Mouse (Mus musculus) hindbrain, embryonic 13.5 days (tissue): ENCODE results near the gene Pax6. TPM values are rescaled to one million over a fixed set of nuclear protein-coding genes. Genes with fewer than 3 reads are reported as not detected.

ENCODE experiments used
- ATAC-seq: fragments of 200-750 bp; cut with Nextera tagmentation; 2 replicates; pipeline ENCODE4 v1.8.0; 2017; ENCODE audit warnings: moderate TSS enrichment; ENCODE audit not compliant: low FRiP score
- H3K27ac ChIP-seq: fragments of 300-500 bp; sonication (generic); 2 replicates; pipeline ENCODE4 v1.5.1; 2015; ENCODE audit warnings: inconsistent platforms, mild to moderate bottlenecking, moderate library complexity
- H3K27me3 ChIP-seq: fragments of 300-500 bp; sonication (generic); 2 replicates; pipeline ENCODE4 v1.6.1; 2015; ENCODE audit warnings: mild to moderate bottlenecking, inconsistent platforms
- H3K36me3 ChIP-seq: fragments of 300-500 bp; sonication (generic); 2 replicates; pipeline ENCODE4 v1.6.1; 2015; ENCODE audit warnings: mild to moderate bottlenecking, inconsistent platforms
- H3K4me1 ChIP-seq: fragments of 300-500 bp; sonication (generic); replicated peaks from 2 replicates; pipeline ENCODE4 v1.6.1; 2015; ENCODE audit warnings: inconsistent platforms
- H3K4me2 ChIP-seq: fragments of 300-500 bp; sonication (generic); 2 replicates; pipeline ENCODE4 v1.6.1; 2015; ENCODE audit warnings: inconsistent platforms, mild to moderate bottlenecking, moderate library complexity
- H3K4me3 ChIP-seq: fragments of 300-500 bp; sonication (generic); 2 replicates; pipeline ENCODE4 v1.5.1; 2015; ENCODE audit warnings: mild to moderate bottlenecking, inconsistent platforms
- H3K9ac ChIP-seq: fragments of 300-500 bp; sonication (generic); 2 replicates; pipeline ENCODE4 v1.6.1; 2015; ENCODE audit warnings: mild to moderate bottlenecking, inconsistent platforms
- H3K9me3 ChIP-seq: fragments of 300-500 bp; sonication (generic); 2 replicates; pipeline ENCODE4 v1.6.1; 2016; ENCODE audit warnings: inconsistent platforms
- WGBS: fragments of 180-500 bp; shearing (Covaris S2); methylation state at CpG from one replicate; pipeline ENCODE4 v1.1.7; 2015; 5-methylcytosine and 5-hydroxymethylcytosine counted together
- polyA plus RNA-seq: library from polyadenylated mRNA; unstranded; fragments of >200 nt; fragmentation: Nextera tagmentation; extraction: Ambion mirVana; gene quantifications from 2 replicates; pipeline ENCODE4 v1.2.1, GENCODE M21; 2015

Pax6 gene
- polyA plus RNA-seq, 1 experiment from 2014 or later: 29.8 TPM

GRCm38 (mm10) chr2:105673631-105674060 is 4.9 kb downstream of the Pax6 start:
- H3K9me3 ChIP-seq: no peaks in the 10 kb centered on the region
- no peak for ATAC-seq
- 4% methylated on average over 10 of the region's 10 CpGs for WGBS
- H3K9ac ChIP-seq: peak overlapping the region; percentile 51; the same call in 1 of the 2 replicates
- peak overlapping the region; percentile 51 for H3K4me3 ChIP-seq
- no peaks in the 10 kb centered on the region for H3K36me3 ChIP-seq
- peak overlapping the region; percentile 80 for H3K27ac ChIP-seq
- peaks cover 92% of the 10 kb centered on the region for H3K27me3 ChIP-seq
- peak overlapping the region; percentile 58 for H3K4me2 ChIP-seq
- H3K4me1 ChIP-seq: peaks cover 48% of the 10 kb centered on the region

- Histone ChIP-seq H3K4me1 (peaks cover 42% of the 10 kb centered on the region), H3K27ac (peak overlapping the region; percentile 80), H3K4me2 (peak overlapping the region; percentile 58), H3K27me3 (peaks cover 92% of the 10 kb centered on the region), H3K4me3 (peak overlapping the region; percentile 51), H3K36me3 (no peaks in the 10 kb centered on the region), H3K9ac (peak overlapping the region; percentile 83), H3K9me3 (no peaks in the 10 kb centered on the region)
- peak; percentile 14 for ATAC-seq
- 1% methylated on average over 36 of the region's 36 CpGs for WGBS
Measured at GRCm38 (mm10) chr2:105674061-105674874, 5.6 kb downstream of the Pax6 start.

- peak overlapping the region; percentile 83 for H3K9ac ChIP-seq
- no peaks in the 10 kb centered on the region for H3K36me3 ChIP-seq
- under 1% methylated on average over 49 of the region's 49 CpGs for WGBS
Measured at GRCm38 (mm10) chr2:105674875-105675729, 6.4 kb downstream of the Pax6 start.

GRCm38 (mm10) chr2:105675730-105676079 is 7.0 kb downstream of the Pax6 start:
- H3K9me3 ChIP-seq: no peaks in the 10 kb centered on the region
- peak overlapping the region; percentile 51 for H3K4me3 ChIP-seq
- 0% methylated on average over 11 of the region's 11 CpGs for WGBS
- H3K36me3 ChIP-seq: no peaks in the 10 kb centered on the region
- H3K27me3 ChIP-seq: peaks cover 92% of the 10 kb centered on the region
- peak overlapping the region; percentile 58 for H3K4me2 ChIP-seq
- H3K27ac ChIP-seq: peak overlapping the region; percentile 85
- no peak for ATAC-seq
- H3K4me1 ChIP-seq: peaks cover 43% of the 10 kb centered on the region
- peak overlapping the region; percentile 83 for H3K9ac ChIP-seq

More at GRCm38 (mm10) chr2:105674875-105675729, 6.4 kb downstream of the Pax6 start:
- Histone ChIP-seq H3K4me3 (peak overlapping the region; percentile 51), H3K27ac (peak overlapping the region; percentile 80), H3K4me2 (peak overlapping the region; percentile 58), H3K9me3 (no peaks in the 10 kb centered on the region), H3K27me3 (peaks cover 92% of the 10 kb centered on the region), H3K4me1 (peaks cover 38% of the 10 kb centered on the region)
- ATAC-seq: peak; percentile 86

GRCm38 (mm10) chr2:105676080-105676908 is 7.6 kb downstream of the Pax6 start:
- peak overlapping the region; percentile 51 for H3K4me3 ChIP-seq
- H3K4me2 ChIP-seq: peak overlapping the region; percentile 58
- peaks cover 48% of the 10 kb centered on the region for H3K4me1 ChIP-seq
- no peaks in the 10 kb centered on the region for H3K9me3 ChIP-seq
- peaks cover 92% of the 10 kb centered on the region for H3K27me3 ChIP-seq
- ATAC-seq: no peak
- H3K36me3 ChIP-seq: no peaks in the 10 kb centered on the region
- peak overlapping the region; percentile 85 for H3K27ac ChIP-seq
- H3K9ac ChIP-seq: peak overlapping the region; percentile 83
- under 1% methylated on average over 77 of the region's 77 CpGs for WGBS

GRCm38 (mm10) chr2:105676909-105677433 is 8.3 kb downstream of the Pax6 start:
- ATAC-seq: no peak
- peak overlapping the region; percentile 83 for H3K9ac ChIP-seq
- H3K4me2 ChIP-seq: peak overlapping the region; percentile 58

GRCm38 (mm10) chr2:105677434-105678105 is 8.9 kb downstream of the Pax6 start:
- Histone ChIP-seq H3K36me3 (no peaks in the 10 kb centered on the region), H3K4me3 (peak overlapping the region; percentile 51), H3K4me2 (peak overlapping the region; percentile 58), H3K27me3 (peaks cover 86% of the 10 kb centered on the region), H3K9me3 (no peaks in the 10 kb centered on the region), H3K27ac (peak overlapping the region; percentile 85; the same call in 1 of the 2 replicates), H3K4me1 (peaks cover 60% of the 10 kb centered on the region), H3K9ac (peak overlapping the region; percentile 83)
- 1% methylated on average over 11 of the region's 11 CpGs for WGBS
- ATAC-seq: no peak

More at GRCm38 (mm10) chr2:105676909-105677433, 8.3 kb downstream of the Pax6 start:
- H3K27ac ChIP-seq: peak overlapping the region; percentile 85; the same call in 1 of the 2 replicates
- H3K4me3 ChIP-seq: peak overlapping the region; percentile 51
- no peaks in the 10 kb centered on the region for H3K9me3 ChIP-seq
- under 1% methylated on average over 11 of the region's 11 CpGs for WGBS
- peaks cover 92% of the 10 kb centered on the region for H3K27me3 ChIP-seq
- H3K4me1 ChIP-seq: peaks cover 55% of the 10 kb centered on the region
- no peaks in the 10 kb centered on the region for H3K36me3 ChIP-seq

- ATAC-seq: no peak
- peaks cover 58% of the 10 kb centered on the region for H3K4me1 ChIP-seq
- no peak overlapping the region for H3K27ac ChIP-seq
- no peaks in the 10 kb centered on the region for H3K36me3 ChIP-seq
- H3K9me3 ChIP-seq: no peaks in the 10 kb centered on the region
- no peak overlapping the region for H3K9ac ChIP-seq
- H3K4me2 ChIP-seq: peak overlapping the region; percentile 50
- peaks cover 86% of the 10 kb centered on the region for H3K27me3 ChIP-seq
- peak overlapping the region; percentile 51 for H3K4me3 ChIP-seq
- WGBS: 5% methylated on average over 4 of the region's 4 CpGs
Measured at GRCm38 (mm10) chr2:105678306-105678705, 9.6 kb downstream of the Pax6 start.

GRCm38 (mm10) chr2:105678880-105679321 is 10.2 kb downstream of the Pax6 start:
- H3K27me3 ChIP-seq: peaks cover 84% of the 10 kb centered on the region
- no peak for ATAC-seq

GRCm38 (mm10) chr2:105679331-105679730 is 10.6 kb downstream of the Pax6 start:
- Histone ChIP-seq H3K9ac (peak overlapping the region; percentile 43), H3K9me3 (no peaks in the 10 kb centered on the region), H3K4me1 (peaks cover 47% of the 10 kb centered on the region), H3K4me3 (peak overlapping the region; percentile 51), H3K4me2 (peak overlapping the region; percentile 50), H3K27me3 (peaks cover 80% of the 10 kb centered on the region), H3K36me3 (no peaks in the 10 kb centered on the region), H3K27ac (peak overlapping the region; percentile 23; the same call in 1 of the 2 replicates)
- no peak for ATAC-seq
- WGBS: 5% methylated on average over 2 of the region's 2 CpGs

More at GRCm38 (mm10) chr2:105678880-105679321, 10.2 kb downstream of the Pax6 start:
- no peaks in the 10 kb centered on the region for H3K36me3 ChIP-seq
- 4% methylated on average over 7 of the region's 7 CpGs for whole genome bisulfite sequencing
- H3K4me2 ChIP-seq: peak overlapping the region; percentile 50
- peak overlapping the region; percentile 51 for H3K4me3 ChIP-seq
- 0 out of 2 replicates have a peak overlapping the region, but pooled peaks have one; percentile 23 for H3K27ac ChIP-seq
- peak overlapping the region; percentile 46 for H3K9ac ChIP-seq
- H3K9me3 ChIP-seq: no peaks in the 10 kb centered on the region
- H3K4me1 ChIP-seq: peaks cover 52% of the 10 kb centered on the region
